Mouse (Mus musculus) kidney, postnatal 0 days (tissue): ENCODE results near the gene Tex44. TPM values are rescaled to one million over a fixed set of nuclear protein-coding genes. Genes with fewer than 3 reads are reported as not detected.
A peak's percentile ranks its signal among the peaks of the same experiment; 100 is the strongest.

Source experiments
- ATAC-seq: fragments of 200-750 bp; cut with Nextera tagmentation; replicated peaks from 2 replicates; pipeline ENCODE4 v1.8.0; 2017; ENCODE audit warnings: low read depth, moderate number of reproducible peaks, moderate TSS enrichment, moderate library complexity; ENCODE audit not compliant: low FRiP score
- DNase-seq: peaks from one replicate; pipeline ENCODE4 v3.0.0-alpha.2; 2016; ENCODE audit warnings: low spot score
- H3K27ac ChIP-seq: fragments of 300-500 bp; sonication (generic); 2 replicates; pipeline ENCODE4 v1.5.1; 2014; ENCODE audit warnings: mild to moderate bottlenecking
- H3K27me3 ChIP-seq: fragments of 300-500 bp; sonication (generic); 2 replicates; pipeline ENCODE4 v1.6.1; 2014; ENCODE audit warnings: low read length, mixed read lengths; ENCODE audit not compliant: insufficient read depth
- H3K36me3 ChIP-seq: fragments of 300-500 bp; sonication (generic); 2 replicates; pipeline ENCODE4 v1.6.1; 2014; ENCODE audit warnings: low read length, mixed read lengths; ENCODE audit not compliant: insufficient read depth
- H3K4me1 ChIP-seq: fragments of 300-500 bp; sonication (generic); replicated peaks from 2 replicates; pipeline ENCODE4 v1.6.1; 2014; ENCODE audit warnings: antibody characterized with exemption, low read length, mixed read lengths; ENCODE audit not compliant: insufficient read depth
- H3K4me2 ChIP-seq: fragments of 300-500 bp; sonication (generic); 2 replicates; pipeline ENCODE4 v1.6.1; 2014; ENCODE audit warnings: mild to moderate bottlenecking, low read length, moderate library complexity, mixed read lengths
- H3K4me3 ChIP-seq: fragments of 300-500 bp; sonication (generic); replicated peaks from 2 replicates; pipeline ENCODE4 v1.5.1; 2014; ENCODE audit warnings: low read depth, low read length
- H3K9ac ChIP-seq: fragments of 300-500 bp; sonication (generic); 2 replicates; pipeline ENCODE4 v1.6.1; 2014; ENCODE audit warnings: low read depth, low read length
- H3K9me3 ChIP-seq: fragments of 300-500 bp; sonication (generic); replicated peaks from 2 replicates; pipeline ENCODE4 v1.6.1; 2016; ENCODE audit warnings: low read length, inconsistent platforms, mixed read lengths
- CTCF ChIP-seq: IDR thresholded peaks from 2 replicates; pipeline ENCODE4 v1.5.1; 2016; ENCODE audit warnings: antibody characterized with exemption, low read depth, mild to moderate bottlenecking, moderate library complexity
- WGBS: fragments of 180-500 bp; shearing (Covaris S2); extraction: QIAGEN DNeasy Blood & Tissue Kit; methylation state at CpG from one replicate; pipeline ENCODE4 v1.1.7; 2014; 5-methylcytosine and 5-hydroxymethylcytosine counted together
- polyA plus RNA-seq: library from polyadenylated mRNA; unstranded; fragments of >200 nt; fragmentation: Nextera tagmentation; extraction: Ambion mirVana; gene quantifications from 2 replicates; pipeline ENCODE4 v1.2.1, GENCODE M21; 2015

The Tex44 gene
- polyA plus RNA-seq, 1 experiment from 2014 or later = not detected

DNA sequence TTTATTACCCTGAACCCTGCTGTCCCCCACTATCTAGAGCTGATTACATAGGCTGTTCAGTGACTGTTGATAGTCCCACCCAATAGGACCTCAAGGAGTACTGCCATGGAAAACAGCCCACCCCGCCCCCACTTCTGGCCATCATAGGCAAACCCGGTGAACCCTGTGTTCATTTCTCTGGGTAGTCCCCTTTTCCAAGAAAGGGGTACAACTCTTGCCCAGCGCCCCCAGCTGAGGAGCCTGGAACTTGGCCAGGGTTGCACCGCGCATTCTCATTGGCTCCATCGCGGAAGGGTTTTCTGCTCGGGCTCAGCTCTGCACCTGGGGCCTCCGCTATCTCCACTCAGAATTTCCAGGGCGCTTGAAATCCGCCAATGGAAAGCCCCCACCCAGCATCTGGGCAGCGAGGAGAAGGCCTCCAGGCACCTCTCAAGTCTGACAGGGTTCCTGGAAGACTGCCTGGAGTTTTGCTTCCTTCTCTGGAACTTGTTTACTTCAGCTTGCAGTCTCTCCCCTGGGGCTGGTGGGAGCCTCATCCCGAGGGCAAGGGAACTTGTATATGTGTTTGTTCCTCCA lies 21.6 kb downstream of the Tex44 start:
- no peak for TF ChIP-seq CTCF
- peak; percentile 71 for DNase-seq
- H3K4me3 ChIP-seq = no peak overlapping the region
- peak overlapping the region; percentile 23; the same call in 1 of the 2 replicates for H3K9ac ChIP-seq
- H3K4me2 ChIP-seq = no peak overlapping the region
- peak overlapping the region; percentile 91 for H3K27ac ChIP-seq
- 50% methylated on average over 13 of the region's 13 CpGs for WGBS
- no peak; the same call in 1 of the 2 replicates for ATAC-seq
- no peaks in the 10 kb centered on the region for H3K27me3 ChIP-seq
- H3K9me3 ChIP-seq = no peaks in the 10 kb centered on the region
- H3K36me3 ChIP-seq = no peaks in the 10 kb centered on the region
- peaks cover 24% of the 10 kb centered on the region for H3K4me1 ChIP-seq

DNA sequence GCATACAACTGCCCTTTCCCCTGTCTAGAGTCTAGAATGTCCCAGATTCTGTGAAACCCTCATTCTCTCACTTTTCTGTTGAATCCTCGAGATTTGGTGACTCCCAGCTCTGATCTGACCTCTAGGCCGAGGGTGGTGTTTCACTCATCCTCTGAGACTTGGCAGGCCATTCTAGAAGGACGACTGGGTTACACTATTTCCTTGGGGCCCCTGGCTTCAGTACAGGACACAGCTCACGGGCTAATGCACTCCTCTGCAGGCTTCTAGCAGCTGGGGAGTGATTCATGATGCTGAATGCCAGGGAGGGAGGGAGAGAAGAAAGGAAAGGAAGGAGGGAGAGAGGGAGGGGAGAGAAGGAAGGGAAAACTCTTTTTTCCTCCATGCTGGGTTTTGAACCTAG lies 22.1 kb downstream of the Tex44 start:
- WGBS = 3% methylated on average over 4 of the region's 4 CpGs
- 0 out of 2 replicates have a peak overlapping the region, but pooled peaks have one; percentile 31 for H3K9ac ChIP-seq

GRCm38 (mm10) chr1:86449966-86450365 lies 23.8 kb downstream of the Tex44 start:
- Histone ChIP-seq H3K4me3 (no peak overlapping the region), H3K36me3 (no peaks in the 10 kb centered on the region), H3K9ac (no peak overlapping the region), H3K27me3 (no peaks in the 10 kb centered on the region), H3K27ac (no peak overlapping the region), H3K4me1 (peaks cover 12% of the 10 kb centered on the region), H3K4me2 (no peak overlapping the region), H3K9me3 (no peaks in the 10 kb centered on the region)
- no peak for DNase-seq
- no peak for TF ChIP-seq CTCF
- WGBS = 45% methylated on average over 6 of the region's 6 CpGs
- ATAC-seq = no peak

More for the DNA sequence above, 22.1 kb downstream of the Tex44 start:
- Histone ChIP-seq H3K9me3 (no peaks in the 10 kb centered on the region), H3K4me1 (peaks cover 19% of the 10 kb centered on the region), H3K27me3 (no peaks in the 10 kb centered on the region), H3K36me3 (no peaks in the 10 kb centered on the region), H3K27ac (peak overlapping the region; percentile 91), H3K4me3 (no peak overlapping the region), H3K4me2 (no peak overlapping the region)
- TF ChIP-seq CTCF = peak; percentile 14; the same call in 1 of the 2 replicates
- peak; percentile 82 for DNase-seq
- 0 out of 2 replicates have a peak, but pooled peaks have one; percentile 15 for ATAC-seq

DNA sequence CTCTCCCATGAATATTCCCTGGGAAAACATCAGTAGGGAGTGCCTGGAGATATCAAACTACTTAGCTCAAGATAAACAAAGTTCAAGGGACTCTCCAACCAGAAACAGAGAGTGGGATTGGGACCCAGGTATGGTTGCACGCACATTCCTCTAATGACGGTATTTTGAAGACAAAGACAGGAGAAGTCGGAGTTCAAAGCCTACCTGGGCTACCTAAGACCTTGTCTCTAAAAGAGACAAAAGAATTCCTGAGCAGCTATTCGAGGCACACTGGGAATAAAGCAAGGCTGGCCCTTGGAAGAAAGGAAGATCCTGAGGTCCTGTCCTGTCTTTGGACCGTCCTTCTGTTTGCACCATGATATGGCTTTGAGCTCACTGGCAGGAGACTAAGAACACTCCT lies 26.6 kb downstream of the Tex44 start:
- H3K4me3 ChIP-seq = no peak overlapping the region
- H3K27me3 ChIP-seq = no peaks in the 10 kb centered on the region
- H3K4me1 ChIP-seq = peaks cover 6% of the 10 kb centered on the region
- H3K4me2 ChIP-seq = no peak overlapping the region
- 67% methylated on average over 5 of the region's 5 CpGs for WGBS
- no peaks in the 10 kb centered on the region for H3K9me3 ChIP-seq
- no peak overlapping the region for H3K9ac ChIP-seq
- no peaks in the 10 kb centered on the region for H3K36me3 ChIP-seq
- TF ChIP-seq CTCF = no peak
- ATAC-seq = no peak
- DNase-seq = no peak
- H3K27ac ChIP-seq = no peak overlapping the region

DNA sequence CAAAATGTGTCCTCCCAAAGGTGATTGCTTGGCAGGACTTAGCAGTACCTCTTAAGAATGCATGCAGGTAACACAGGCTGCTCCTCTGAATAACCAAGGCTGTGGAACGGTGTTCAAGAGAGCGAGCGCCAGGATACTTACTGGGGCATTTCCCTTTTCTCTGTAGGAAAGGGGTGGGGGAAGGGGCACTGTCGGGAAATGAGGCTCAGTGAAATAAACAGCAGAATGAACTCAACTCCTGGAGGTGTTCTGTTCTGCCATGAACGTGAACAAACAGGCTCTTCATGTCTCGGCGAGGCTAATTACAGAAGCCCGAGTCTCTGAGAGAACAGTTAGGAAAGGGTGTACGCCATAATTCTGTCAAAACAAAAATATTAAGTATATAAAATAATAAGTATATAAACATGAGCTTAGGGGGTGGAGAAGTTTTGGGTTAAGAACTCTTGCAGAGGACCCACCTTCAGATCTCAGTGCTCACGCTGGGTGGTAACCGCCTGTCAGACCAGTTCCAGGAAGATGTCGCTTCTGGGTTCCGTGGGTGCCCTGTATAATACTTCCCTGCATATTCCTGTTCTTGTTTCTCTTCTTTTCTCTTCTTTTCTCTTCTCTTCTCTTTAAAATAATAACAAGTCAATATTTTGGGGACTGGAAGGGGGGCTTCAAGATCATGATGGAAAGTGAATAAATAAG lies 30.9 kb downstream of the Tex44 start:
- no peaks in the 10 kb centered on the region for H3K4me1 ChIP-seq
- H3K36me3 ChIP-seq = no peaks in the 10 kb centered on the region
- H3K4me3 ChIP-seq = no peak overlapping the region
- no peak overlapping the region for H3K9ac ChIP-seq
- H3K4me2 ChIP-seq = no peak overlapping the region
- no peak for ATAC-seq
- no peak overlapping the region for H3K27ac ChIP-seq
- H3K27me3 ChIP-seq = no peaks in the 10 kb centered on the region
- no peak for DNase-seq
- no peak for TF ChIP-seq CTCF
- WGBS = 59% methylated on average over 13 of the region's 13 CpGs
- H3K9me3 ChIP-seq = no peaks in the 10 kb centered on the region

- Histone ChIP-seq H3K27ac (no peak overlapping the region), H3K4me1 (no peaks in the 10 kb centered on the region), H3K9ac (no peak overlapping the region), H3K27me3 (no peaks in the 10 kb centered on the region), H3K4me3 (no peak overlapping the region), H3K9me3 (no peaks in the 10 kb centered on the region), H3K4me2 (no peak overlapping the region), H3K36me3 (no peaks in the 10 kb centered on the region)
- ATAC-seq (no peak), DNase-seq (no peak)
- 83% methylated on average over 4 of the region's 4 CpGs for WGBS
- TF ChIP-seq CTCF = no peak
These were observed 33.2 kb downstream of the Tex44 start for GRCm38 (mm10) chr1:86459371-86459770.
